Mouse (Mus musculus) stomach, embryonic 14.5 days (tissue): ENCODE results near the gene Hoxb9. TPM values are rescaled to one million over a fixed set of nuclear protein-coding genes. Genes with fewer than 3 reads are reported as not detected.
A peak's percentile ranks its signal among the peaks of the same experiment; 100 is the strongest.

ENCODE experiments used
- ATAC-seq: fragments of 200-750 bp; cut with Nextera tagmentation; 2 replicates; pipeline ENCODE4 v1.8.0; 2017; ENCODE audit warnings: low read depth, moderate TSS enrichment; ENCODE audit not compliant: insufficient number of reproducible peaks, insufficient read depth, low FRiP score
- H3K27ac ChIP-seq: fragments of 300-500 bp; sonication (generic); 2 replicates; pipeline ENCODE4 v1.5.1; 2014; ENCODE audit warnings: mild to moderate bottlenecking, low read length, moderate library complexity, mixed read lengths
- H3K27me3 ChIP-seq: fragments of 300-500 bp; sonication (generic); 2 replicates; pipeline ENCODE4 v1.6.1; 2014; ENCODE audit warnings: low read length, control low read depth, mixed read lengths; ENCODE audit not compliant: control insufficient read depth, insufficient read depth
- H3K36me3 ChIP-seq: fragments of 300-500 bp; sonication (generic); 2 replicates; pipeline ENCODE4 v1.6.1; 2014; ENCODE audit warnings: mild to moderate bottlenecking, control low read depth, low read length, moderate library complexity, mixed read lengths; ENCODE audit not compliant: control insufficient read depth, insufficient read depth
- H3K4me1 ChIP-seq: fragments of 300-500 bp; sonication (generic); 2 replicates; pipeline ENCODE4 v1.6.1; 2014; ENCODE audit warnings: low read length, control low read depth, mixed read lengths; ENCODE audit not compliant: control insufficient read depth, insufficient read depth
- H3K4me2 ChIP-seq: fragments of 300-500 bp; sonication (generic); replicated peaks from 2 replicates; pipeline ENCODE4 v1.6.1; 2014; ENCODE audit warnings: low read depth, low read length, control low read depth
- H3K4me3 ChIP-seq: fragments of 300-500 bp; sonication (generic); 2 replicates; pipeline ENCODE4 v1.5.1; 2014; ENCODE audit warnings: low read depth, low read length, control low read depth
- H3K9ac ChIP-seq: fragments of 300-500 bp; sonication (generic); replicated peaks from 2 replicates; pipeline ENCODE4 v1.6.1; 2014; ENCODE audit warnings: low read depth, mild to moderate bottlenecking, control low read depth, low read length, moderate library complexity, mixed read lengths
- H3K9me3 ChIP-seq: fragments of 300-500 bp; sonication (generic); 2 replicates; pipeline ENCODE4 v1.6.1; 2016; ENCODE audit warnings: low read depth, low read length, control low read depth; ENCODE audit not compliant: control insufficient read depth
- WGBS: fragments of 180-500 bp; shearing (Covaris S2); extraction: QIAGEN DNeasy Blood & Tissue Kit; methylation state at CpG from one replicate; pipeline ENCODE4 v1.1.7; 2014; 5-methylcytosine and 5-hydroxymethylcytosine counted together
- polyA plus RNA-seq: library from polyadenylated mRNA; unstranded; fragments of >200 nt; fragmentation: Nextera tagmentation; extraction: Ambion mirVana; gene quantifications from 2 replicates; pipeline ENCODE4 v1.2.1, GENCODE M21; 2014

Hoxb9 gene
- polyA plus RNA-seq, 1 experiment from 2014 or later = 0.25 TPM

- no peaks in the 10 kb centered on the region for H3K36me3 ChIP-seq
- peaks cover 3% of the 10 kb centered on the region; the same call in 1 of the 2 replicates for H3K27me3 ChIP-seq
- WGBS = 23% methylated on average over 4 of the region's 4 CpGs
- H3K4me1 ChIP-seq = peaks cover 18% of the 10 kb centered on the region; the same call in 1 of the 2 replicates
- peak overlapping the region; percentile 95 for H3K4me2 ChIP-seq
- H3K9ac ChIP-seq = peak overlapping the region; percentile 83
- no peaks in the 10 kb centered on the region for H3K9me3 ChIP-seq
- H3K27ac ChIP-seq = peak overlapping the region; percentile 100
- peak overlapping the region; percentile 47 for H3K4me3 ChIP-seq
- no peak for ATAC-seq
These were observed 38.0 kb downstream of the Hoxb9 start for GRCm38 (mm10) chr11:96309288-96309687.

DNA sequence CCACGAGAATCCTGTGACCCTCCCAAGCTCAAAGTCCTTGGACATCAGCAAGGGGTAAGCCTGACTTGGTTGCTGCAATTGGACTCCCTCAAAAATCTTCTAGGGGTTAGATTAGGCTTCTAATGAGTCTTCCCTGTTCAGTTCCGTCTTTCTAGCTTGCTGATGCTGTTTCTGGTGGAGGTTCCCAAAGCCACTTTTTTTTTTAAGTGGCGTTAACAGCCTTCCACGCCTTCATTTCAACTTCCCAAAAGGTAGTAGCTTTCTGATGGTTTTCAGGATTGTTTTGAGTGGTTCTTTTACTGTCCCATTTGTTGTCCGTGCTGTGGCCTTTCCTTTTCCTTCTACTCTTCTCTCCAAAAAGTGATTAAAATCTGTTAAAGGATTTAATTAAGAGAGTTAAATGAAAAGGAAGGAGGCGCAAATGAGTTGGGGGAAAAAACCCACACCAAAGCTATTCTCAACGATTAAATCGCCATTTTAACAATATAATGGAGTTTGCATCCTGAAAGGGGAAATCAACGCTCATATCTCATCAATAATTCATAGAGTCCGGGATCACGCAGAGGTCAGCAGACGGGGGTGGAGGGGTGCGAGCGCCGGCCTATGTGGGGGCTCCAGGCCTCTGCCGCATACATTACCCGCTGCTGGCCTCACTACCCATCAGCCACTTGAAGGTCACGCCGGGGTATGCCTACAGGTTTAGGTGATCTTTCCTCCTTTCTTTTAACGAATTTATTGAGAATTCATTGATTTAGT is 39.1 kb downstream of the Hoxb9 start:
- H3K27me3 ChIP-seq = peaks cover 3% of the 10 kb centered on the region; the same call in 1 of the 2 replicates

DNA sequence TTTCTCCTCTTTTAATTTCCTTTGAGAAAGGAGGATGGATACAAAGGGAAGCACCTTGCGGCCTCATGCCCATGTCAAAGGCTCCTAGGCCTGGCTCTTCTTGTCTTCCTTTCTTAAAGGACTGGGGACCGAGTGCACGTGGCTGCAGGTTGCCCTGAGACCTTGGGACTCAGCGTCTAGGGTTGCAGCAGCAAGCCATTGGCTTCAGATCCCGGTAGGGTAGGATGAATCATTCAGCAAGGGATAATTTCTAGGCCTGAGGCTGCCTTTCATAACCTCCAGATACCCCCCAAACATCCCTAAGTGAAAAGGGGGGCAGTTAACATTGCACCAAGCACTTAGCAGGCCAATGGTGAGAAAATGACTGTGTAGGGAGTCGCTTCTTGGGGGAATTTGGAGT is 39.8 kb downstream of the Hoxb9 start:
- peak overlapping the region; percentile 100 for H3K27ac ChIP-seq
- no peaks in the 10 kb centered on the region for H3K36me3 ChIP-seq
- peak overlapping the region; percentile 95 for H3K4me2 ChIP-seq
- peaks cover 24% of the 10 kb centered on the region for H3K4me1 ChIP-seq
- 13% methylated on average over 6 of the region's 6 CpGs for WGBS
- no peak for ATAC-seq
- H3K27me3 ChIP-seq = no peaks in the 10 kb centered on the region
- H3K9ac ChIP-seq = peak overlapping the region; percentile 83
- peak overlapping the region; percentile 47 for H3K4me3 ChIP-seq
- H3K9me3 ChIP-seq = no peaks in the 10 kb centered on the region

More for the DNA sequence above, 39.1 kb downstream of the Hoxb9 start:
- Histone ChIP-seq H3K9ac (peak overlapping the region; percentile 83), H3K4me2 (peak overlapping the region; percentile 95), H3K36me3 (no peaks in the 10 kb centered on the region), H3K4me3 (peak overlapping the region; percentile 47), H3K27ac (peak overlapping the region; percentile 100), H3K4me1 (peaks cover 20% of the 10 kb centered on the region; the same call in 1 of the 2 replicates), H3K9me3 (no peaks in the 10 kb centered on the region)
- 15% methylated on average over 20 of the region's 20 CpGs for WGBS
- ATAC-seq = no peak

- H3K36me3 ChIP-seq = no peaks in the 10 kb centered on the region
- H3K9me3 ChIP-seq = no peaks in the 10 kb centered on the region
- peak overlapping the region; percentile 100 for H3K27ac ChIP-seq
- WGBS = 2% methylated on average over 31 of the region's 31 CpGs
- H3K27me3 ChIP-seq = no peaks in the 10 kb centered on the region
- peak; percentile 74; the same call in 1 of the 2 replicates for ATAC-seq
- peaks cover 25% of the 10 kb centered on the region for H3K4me1 ChIP-seq
- H3K4me2 ChIP-seq = peak overlapping the region; percentile 95
- H3K9ac ChIP-seq = peak overlapping the region; percentile 83
- H3K4me3 ChIP-seq = peak overlapping the region; percentile 47
These were observed 40.5 kb downstream of the Hoxb9 start for GRCm38 (mm10) chr11:96311520-96312417.

GRCm38 (mm10) chr11:96313134-96313533 is 41.9 kb downstream of the Hoxb9 start:
- ATAC-seq = no peak
- Histone ChIP-seq H3K4me2 (peak overlapping the region; percentile 95), H3K9ac (peak overlapping the region; percentile 83), H3K36me3 (no peaks in the 10 kb centered on the region), H3K27ac (peak overlapping the region; percentile 100), H3K4me3 (peak overlapping the region; percentile 70; the same call in 1 of the 2 replicates), H3K27me3 (no peaks in the 10 kb centered on the region), H3K4me1 (peaks cover 25% of the 10 kb centered on the region), H3K9me3 (no peaks in the 10 kb centered on the region)
- 37% methylated on average over 2 of the region's 2 CpGs for WGBS

DNA sequence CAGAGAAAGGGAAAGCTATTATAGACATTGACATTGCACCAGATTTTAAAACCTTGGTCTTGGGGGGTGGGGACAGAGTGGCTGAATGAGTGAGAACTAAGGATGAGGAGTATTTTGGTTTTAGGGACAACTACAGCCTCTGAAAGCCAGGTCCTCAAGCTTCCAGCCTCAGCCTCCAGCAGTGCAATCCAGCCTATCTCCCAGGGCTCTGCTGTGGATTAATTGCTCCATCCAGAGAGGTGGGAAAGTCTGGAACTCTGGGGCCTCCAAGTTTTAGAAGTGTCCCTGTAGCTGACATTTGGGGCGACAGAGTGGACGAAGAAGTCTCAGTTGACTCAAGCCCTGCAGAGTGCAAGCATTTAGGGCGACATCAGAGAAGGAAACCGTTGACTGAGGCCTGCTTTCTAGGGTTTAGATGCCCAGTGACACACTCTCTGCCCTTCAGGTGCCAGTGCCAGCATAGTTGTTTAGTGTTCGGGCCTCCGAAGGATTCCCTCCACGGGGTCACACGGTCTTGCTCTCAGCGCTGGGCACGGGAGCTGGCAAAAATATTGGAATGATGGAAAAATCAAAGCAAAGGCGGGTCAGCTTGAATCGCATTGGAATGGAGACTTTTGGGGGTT is 42.7 kb downstream of the Hoxb9 start:
- peak overlapping the region; percentile 63 for H3K9ac ChIP-seq
- WGBS = 19% methylated on average over 12 of the region's 12 CpGs

GRCm38 (mm10) chr11:96314671-96315343 is 43.5 kb downstream of the Hoxb9 start:
- peak overlapping the region; percentile 100 for H3K27ac ChIP-seq
- H3K9ac ChIP-seq = peak overlapping the region; percentile 63
- H3K27me3 ChIP-seq = no peaks in the 10 kb centered on the region
- H3K9me3 ChIP-seq = no peaks in the 10 kb centered on the region
- no peak for ATAC-seq
- peak overlapping the region; percentile 95 for H3K4me2 ChIP-seq
- WGBS = 3% methylated on average over 34 of the region's 34 CpGs
- H3K4me3 ChIP-seq = peak overlapping the region; percentile 70
- peaks cover 25% of the 10 kb centered on the region for H3K4me1 ChIP-seq
- H3K36me3 ChIP-seq = no peaks in the 10 kb centered on the region

More for the DNA sequence above, 42.7 kb downstream of the Hoxb9 start:
- peaks cover 25% of the 10 kb centered on the region for H3K4me1 ChIP-seq
- peak overlapping the region; percentile 95 for H3K4me2 ChIP-seq
- no peak for ATAC-seq
- no peaks in the 10 kb centered on the region for H3K9me3 ChIP-seq
- H3K4me3 ChIP-seq = peak overlapping the region; percentile 70
- no peaks in the 10 kb centered on the region for H3K27me3 ChIP-seq
- H3K36me3 ChIP-seq = no peaks in the 10 kb centered on the region
- H3K27ac ChIP-seq = peak overlapping the region; percentile 100
